Mouse (Mus musculus) bone marrow macrophage, adult 2 months (primary cell): ENCODE measurements around the gene Cdkl1.

Experiments
- CTCF ChIP-seq: IDR thresholded peaks from 2 replicates; pipeline ENCODE4 v1.5.1; 2012; ENCODE audit warnings: low read depth, mild to moderate bottlenecking, low read length, moderate library complexity
- POLR2A ChIP-seq: IDR thresholded peaks from 2 replicates; pipeline ENCODE4 v1.6.1; 2012; ENCODE audit warnings: mild to moderate bottlenecking, low read depth, low read length, borderline replicate concordance

DNA sequence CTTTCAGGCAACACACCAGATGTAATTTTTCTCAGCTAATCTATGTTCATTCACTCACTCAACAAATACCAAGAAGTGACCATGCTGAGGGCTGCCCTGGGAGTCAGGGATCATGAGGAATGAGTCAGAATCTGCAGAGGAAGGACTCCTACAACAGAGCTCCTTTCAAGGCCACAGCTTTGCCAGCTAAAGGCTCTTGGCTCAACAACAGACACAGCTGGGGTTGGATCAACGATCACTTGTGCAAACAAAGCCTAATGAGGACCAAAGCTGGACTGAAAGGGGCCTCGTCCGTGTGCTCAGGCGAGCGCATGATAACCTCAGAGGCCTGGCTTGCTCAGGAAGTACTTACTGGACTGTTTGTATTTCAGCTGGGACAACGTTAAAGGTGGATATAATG is 23.2 kb upstream of the Cdkl1 start:
- TF ChIP-seq POLR2A (no peak), CTCF (no peak)
